In genomic region chr10:117447206-117447605, GRCm38 (mm10) we compare ENCODE assay signal across 25 mouse cellular contexts.
"Had no signal": no experiment of that assay in that cellular context is flagged by ENCODE, and none has a peak within 500 bp of the region (broad histone marks: within the 10 kb centered on the region; RNA-seq: fewer than 3 reads in every experiment).

No protein-coding gene starts in this region.

- DNase-seq: gastrocnemius, postnatal 14 days; gastrocnemius, postnatal 36 days; heart, adult 18-20 months; heart, postnatal 14 days; heart, postnatal 36 days; kidney, adult 11 months; kidney, adult 2 months; kidney, adult 9 months; kidney, postnatal 14 days; kidney, postnatal 36 days; layer of hippocampus, postnatal 36 days; left cerebral cortex, postnatal 4 days had no signal

- H3K4me1 ChIP-seq: hindbrain, embryonic 15.5 days; limb, embryonic 15.5 days had no signal

- H3K9ac ChIP-seq: heart, embryonic 13.5 days; heart, embryonic 15.5 days; hindbrain, embryonic 13.5 days; hindbrain, embryonic 15.5 days; kidney, embryonic 15.5 days; limb, embryonic 13.5 days; limb, embryonic 15.5 days; liver, embryonic 12.5 days; liver, embryonic 14.5 days had no signal

- H3K4me2 ChIP-seq: heart, embryonic 11.5 days; heart, embryonic 13.5 days; heart, embryonic 15.5 days; hindbrain, embryonic 13.5 days; hindbrain, embryonic 15.5 days; kidney, embryonic 15.5 days; limb, embryonic 13.5 days; limb, embryonic 15.5 days; liver, embryonic 12.5 days had no signal

- H3K27me3 ChIP-seq: heart, embryonic 13.5 days; heart, embryonic 15.5 days; hindbrain, embryonic 15.5 days; kidney, embryonic 15.5 days; limb, embryonic 13.5 days; limb, embryonic 15.5 days; liver, embryonic 12.5 days had no signal

- ATAC-seq: hindbrain, postnatal 0 days; intestine, embryonic 16.5 days; liver, embryonic 12.5 days had no signal

- H3K9me3 ChIP-seq: heart, embryonic 15.5 days; kidney, embryonic 15.5 days; limb, embryonic 15.5 days; liver, embryonic 12.5 days had no signal

- H3K27ac ChIP-seq: heart, embryonic 13.5 days; heart, embryonic 15.5 days; hindbrain, embryonic 13.5 days; hindbrain, embryonic 15.5 days; hindbrain, postnatal 0 days; kidney, embryonic 15.5 days; kidney, postnatal 0 days; limb, embryonic 13.5 days; limb, embryonic 15.5 days; liver, embryonic 12.5 days; liver, embryonic 14.5 days had no signal

- H3K36me3 ChIP-seq: heart, embryonic 13.5 days; heart, embryonic 15.5 days; hindbrain, embryonic 13.5 days; hindbrain, embryonic 15.5 days; kidney, embryonic 15.5 days; limb, embryonic 13.5 days; limb, embryonic 15.5 days; liver, embryonic 12.5 days had no signal

- H3K4me3 ChIP-seq: heart, embryonic 13.5 days; heart, embryonic 15.5 days; hindbrain, embryonic 13.5 days; hindbrain, embryonic 15.5 days; kidney, embryonic 15.5 days; limb, embryonic 13.5 days; limb, embryonic 15.5 days; liver, embryonic 12.5 days had no signal
